Mouse (Mus musculus) thymus, adult 2 months (tissue): ENCODE results near the gene Kcnip2.

Experiments
- CTCF ChIP-seq: fragments of 200-500 bp; IDR thresholded peaks from 2 replicates; pipeline ENCODE4 v1.5.1; 2012; ENCODE audit warnings: mild to moderate bottlenecking, control low read depth, low read length, moderate library complexity, borderline replicate concordance; ENCODE audit not compliant: control insufficient read depth, poor library complexity, insufficient read depth; ENCODE audit errors: extremely low read depth
- POLR2A ChIP-seq: fragments of 200-500 bp; IDR thresholded peaks from 2 replicates; pipeline ENCODE4 v1.6.1; 2012; ENCODE audit warnings: mild to moderate bottlenecking, low read length, control low read depth, moderate library complexity; ENCODE audit not compliant: control insufficient read depth, poor library complexity, insufficient read depth; ENCODE audit errors: extremely low read depth

GRCm38 (mm10) chr19:45783181-45783932, 32.5 kb downstream of the Kcnip2 start, which contains the start of gene Mgea5:
- TF ChIP-seq CTCF (peak; percentile 43), POLR2A (peak; percentile 97)
